Mouse (Mus musculus) fat pad, adult 2 months (tissue): ENCODE data around the gene Adsl.
"Not testable (repeated sequence)": the region's sequence is repeated elsewhere in the genome, so short reads cannot be mapped to it uniquely, and the experiment has no call there.

Experiments used
- DNase-seq: peaks from one replicate; pipeline ENCODE4 v3.0.0-alpha.2; 2011; ENCODE audit warnings: low read depth, low spot score; ENCODE audit errors: extremely low read depth

Gene Adsl

GRCm38 (mm10) chr15:80948145-80949135 lies at the start of gene Adsl:
TSS of gene Adsl (plus strand) at chr15:80948490.
- DNase-seq: no peak

GRCm38 (mm10) chr15:80899806-80900205 lies 48.5 kb upstream of the Adsl start:
- no peak for DNase-seq

- peak; percentile 83 for DNase-seq
These were observed 46.3 kb upstream of the Adsl start for GRCm38 (mm10) chr15:80901806-80902513.

- DNase-seq: not testable (repeated sequence)
These were observed 43.5 kb upstream of the Adsl start for GRCm38 (mm10) chr15:80904776-80905175.

- DNase-seq: no peak
These were observed 38.1 kb upstream of the Adsl start for GRCm38 (mm10) chr15:80910183-80910582.

GRCm38 (mm10) chr15:80910790-80911531 lies 37.3 kb upstream of the Adsl start:
- DNase-seq: no peak

GRCm38 (mm10) chr15:80912175-80912574 lies 36.1 kb upstream of the Adsl start:
- DNase-seq: no peak

GRCm38 (mm10) chr15:80913803-80914202 lies 34.5 kb upstream of the Adsl start:
- no peak for DNase-seq

GRCm38 (mm10) chr15:80915850-80916249 lies 32.4 kb upstream of the Adsl start:
- no peak for DNase-seq

GRCm38 (mm10) chr15:80916621-80917020 lies 31.7 kb upstream of the Adsl start:
- DNase-seq: peak; percentile 18

- no peak for DNase-seq
These were observed 27.9 kb upstream of the Adsl start for GRCm38 (mm10) chr15:80920346-80920745.

- DNase-seq: no peak
These were observed 26.5 kb upstream of the Adsl start for GRCm38 (mm10) chr15:80921781-80922180.

- DNase-seq: no peak
These were observed 24.1 kb upstream of the Adsl start for GRCm38 (mm10) chr15:80924211-80924610.

- DNase-seq: no peak
These were observed 19.4 kb upstream of the Adsl start for GRCm38 (mm10) chr15:80928811-80929355.

- DNase-seq: no peak
These were observed 18.2 kb upstream of the Adsl start for GRCm38 (mm10) chr15:80930048-80930571.

- DNase-seq: not testable (repeated sequence)
These were observed 17.5 kb upstream of the Adsl start for GRCm38 (mm10) chr15:80930676-80931320.

GRCm38 (mm10) chr15:80931345-80931960 lies 16.8 kb upstream of the Adsl start:
- no peak for DNase-seq

- no peak for DNase-seq
These were observed 13.4 kb upstream of the Adsl start for GRCm38 (mm10) chr15:80934841-80935240.

- DNase-seq: no peak
These were observed 11.6 kb upstream of the Adsl start for GRCm38 (mm10) chr15:80936686-80937085.

- DNase-seq: no peak
These were observed 9.7 kb upstream of the Adsl start for GRCm38 (mm10) chr15:80938615-80939014.
